Mouse (Mus musculus): ENCODE measurements around the gene Nfyb. TPM values are rescaled to one million over a fixed set of nuclear protein-coding genes. Genes with fewer than 3 reads are reported as not detected.

Nfyb gene
- polyA plus RNA-seq, 1 experiment from 2014 or later, result 46.4 TPM

GRCm38 (mm10) chr10:82777886-82778285 lies 13.9 kb upstream of the Nfyb start:
- WGBS, result 37% methylated on average over 13 of the region's 13 CpGs
- Histone ChIP-seq H3K4me1 (0 out of 2 replicates have a peak, but pooled peaks cover 4% of the 10 kb centered on the region), H3K9ac (no peak overlapping the region), H3K4me2 (no peak overlapping the region), H3K36me3 (replicated peaks) (no peaks in the 10 kb centered on the region), H3K9me3 (no peaks in the 10 kb centered on the region), H3K27me3 (replicated peaks) (no peaks in the 10 kb centered on the region), H3K27ac (no peak overlapping the region), H3K4me3 (no peak overlapping the region)
- ATAC-seq (replicated peaks), result no peak

GRCm38 (mm10) chr10:82777075-82777474 lies 13.1 kb upstream of the Nfyb start:
- Histone ChIP-seq H3K27me3 (replicated peaks) (no peaks in the 10 kb centered on the region), H3K9me3 (no peaks in the 10 kb centered on the region), H3K36me3 (replicated peaks) (no peaks in the 10 kb centered on the region), H3K4me2 (no peak overlapping the region), H3K27ac (no peak overlapping the region), H3K9ac (no peak overlapping the region), H3K4me1 (0 out of 2 replicates have a peak, but pooled peaks cover 4% of the 10 kb centered on the region), H3K4me3 (no peak overlapping the region)
- 54% methylated on average over 2 of the region's 2 CpGs for WGBS
- ATAC-seq (replicated peaks), result no peak

DNA sequence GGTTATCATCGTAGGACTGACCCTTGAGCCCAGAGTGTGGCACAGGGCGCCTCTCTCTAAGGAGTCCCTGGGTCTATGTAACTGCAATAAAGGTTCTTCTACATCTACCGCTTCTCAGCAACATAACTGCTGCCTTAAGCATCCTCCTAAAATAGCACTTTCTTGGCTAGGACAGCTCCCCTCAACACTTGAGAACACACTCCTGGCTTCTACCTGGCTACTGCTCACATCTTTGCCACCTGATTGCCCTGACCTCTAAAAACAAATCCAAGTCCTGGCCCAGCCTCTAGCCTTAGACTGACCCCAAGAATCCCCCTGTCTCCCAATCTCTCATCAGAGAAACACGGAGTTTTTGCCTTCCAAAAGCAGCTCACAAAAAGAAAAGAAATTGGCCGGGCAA lies 10.9 kb upstream of the Nfyb start:
- H3K4me1 ChIP-seq, result 0 out of 2 replicates have a peak, but pooled peaks cover 4% of the 10 kb centered on the region
- 91% methylated on average over 5 of the region's 5 CpGs for WGBS
- no peaks in the 10 kb centered on the region for H3K27me3 ChIP-seq (replicated peaks)
- no peaks in the 10 kb centered on the region for H3K36me3 ChIP-seq (replicated peaks)
- no peak overlapping the region for H3K4me3 ChIP-seq
- H3K27ac ChIP-seq, result no peak overlapping the region
- no peak overlapping the region for H3K4me2 ChIP-seq
- H3K9me3 ChIP-seq, result no peaks in the 10 kb centered on the region
- ATAC-seq (replicated peaks), result no peak
- H3K9ac ChIP-seq, result no peak overlapping the region

- H3K27ac ChIP-seq, result no peak overlapping the region
- H3K9ac ChIP-seq, result no peak overlapping the region
- 67% methylated on average over 9 of the region's 9 CpGs for WGBS
- no peaks in the 10 kb centered on the region for H3K36me3 ChIP-seq (replicated peaks)
- no peaks in the 10 kb centered on the region for H3K27me3 ChIP-seq (replicated peaks)
- H3K4me1 ChIP-seq, result no peaks in the 10 kb centered on the region
- H3K9me3 ChIP-seq, result no peaks in the 10 kb centered on the region
- H3K4me2 ChIP-seq, result no peak overlapping the region
- no peak for ATAC-seq (replicated peaks)
- no peak overlapping the region for H3K4me3 ChIP-seq
These were observed 7.7 kb upstream of the Nfyb start for GRCm38 (mm10) chr10:82771595-82772170.

DNA sequence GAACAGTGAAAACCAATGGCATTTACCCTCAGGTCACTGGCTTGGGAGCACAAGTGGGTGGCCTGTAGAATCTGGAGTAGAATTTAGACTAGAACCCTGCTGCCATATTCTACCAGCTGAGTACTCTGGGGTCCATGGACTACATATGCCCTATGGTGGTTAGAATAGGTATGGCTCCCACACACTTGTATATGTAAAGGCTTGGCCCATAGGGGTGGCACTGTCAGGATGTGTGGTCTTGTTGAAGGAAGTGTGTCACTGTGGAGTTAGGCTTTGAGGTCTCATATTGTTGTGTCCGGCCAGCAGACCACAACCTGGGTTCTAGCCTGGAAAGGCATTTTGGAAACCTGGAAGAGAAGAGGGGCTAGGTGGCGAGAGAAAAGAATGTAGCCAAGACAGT lies 6.8 kb upstream of the Nfyb start:
- H3K9ac ChIP-seq, result no peak overlapping the region
- no peaks in the 10 kb centered on the region for H3K9me3 ChIP-seq
- 90% methylated on average over 2 of the region's 2 CpGs for whole genome bisulfite sequencing
- H3K4me3 ChIP-seq, result no peak overlapping the region
- H3K36me3 ChIP-seq (replicated peaks), result no peaks in the 10 kb centered on the region
- no peaks in the 10 kb centered on the region for H3K27me3 ChIP-seq (replicated peaks)
- H3K4me1 ChIP-seq, result no peaks in the 10 kb centered on the region
- H3K27ac ChIP-seq, result no peak overlapping the region
- no peak for ATAC-seq (replicated peaks)
- no peak overlapping the region for H3K4me2 ChIP-seq

- Histone ChIP-seq H3K27me3 (replicated peaks) (no peaks in the 10 kb centered on the region), H3K4me1 (peaks cover 6% of the 10 kb centered on the region; the same call in 1 of the 2 replicates), H3K9ac (no peak overlapping the region), H3K36me3 (replicated peaks) (no peaks in the 10 kb centered on the region), H3K9me3 (no peaks in the 10 kb centered on the region), H3K4me2 (no peak overlapping the region), H3K4me3 (no peak overlapping the region), H3K27ac (no peak overlapping the region)
- WGBS, result 26% methylated on average over 9 of the region's 9 CpGs
- ATAC-seq (replicated peaks), result no peak
These were observed 5.0 kb upstream of the Nfyb start for GRCm38 (mm10) chr10:82768901-82769300.

DNA sequence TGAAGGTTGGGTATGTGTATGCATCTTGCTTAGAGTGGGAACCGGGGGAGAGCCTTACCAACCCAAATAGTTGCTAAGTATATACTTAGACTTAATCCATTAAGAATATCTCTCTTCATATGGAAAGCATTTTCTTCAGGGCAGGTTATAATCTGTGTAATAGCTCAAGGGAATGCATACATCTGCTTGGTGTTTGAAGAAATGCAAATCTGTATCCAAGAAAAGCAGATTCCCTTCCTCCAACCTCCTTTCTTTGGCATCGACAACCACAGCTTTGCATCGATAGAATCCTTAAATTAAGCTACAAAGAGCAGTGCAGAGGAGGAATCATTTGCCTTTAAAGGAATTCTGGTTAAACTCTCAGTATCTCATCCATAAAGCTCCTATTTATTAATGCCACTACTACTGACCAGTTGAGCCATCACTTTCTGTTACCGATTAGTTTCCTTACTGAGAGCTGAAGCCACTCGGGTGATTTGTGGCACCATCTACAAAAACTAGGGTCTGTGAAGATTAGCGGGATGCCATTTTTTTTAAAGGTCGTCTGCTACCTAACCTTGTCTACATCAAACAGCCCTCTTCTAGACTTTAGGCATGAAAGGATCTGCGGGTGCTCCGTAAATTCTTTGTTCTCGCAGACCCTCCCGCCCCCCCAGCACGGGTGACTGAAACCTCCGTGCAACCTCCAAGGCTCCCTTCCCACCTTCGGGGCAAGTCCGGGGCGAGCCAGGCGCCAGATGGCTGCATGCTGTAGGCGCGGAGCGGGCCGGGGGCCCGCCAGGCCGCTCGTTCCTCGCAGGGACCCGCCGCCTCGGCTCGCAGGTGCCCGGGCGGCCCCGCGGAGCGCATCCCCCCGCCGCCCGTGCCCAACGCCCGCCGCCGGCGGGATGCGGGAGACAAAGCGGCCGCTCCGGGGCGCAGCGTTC lies 925 bp downstream of the Nfyb start:
- Histone ChIP-seq H3K27me3 (replicated peaks) (no peaks in the 10 kb centered on the region), H3K27ac (peak overlapping the region; percentile 100), H3K4me2 (peak overlapping the region; percentile 70), H3K4me3 (peak overlapping the region; percentile 84), H3K4me1 (peaks cover 50% of the 10 kb centered on the region), H3K9ac (peak overlapping the region; percentile 99), H3K9me3 (no peaks in the 10 kb centered on the region), H3K36me3 (replicated peaks) (no peaks in the 10 kb centered on the region; the same call in none of the 2 replicates)
- under 1% methylated on average over 48 of the region's 48 CpGs for WGBS
- peak; percentile 62 for ATAC-seq (replicated peaks)

- Histone ChIP-seq H3K27me3 (replicated peaks) (no peaks in the 10 kb centered on the region), H3K27ac (no peak overlapping the region), H3K4me1 (peaks cover 59% of the 10 kb centered on the region), H3K9me3 (no peaks in the 10 kb centered on the region), H3K36me3 (replicated peaks) (peaks cover 3% of the 10 kb centered on the region), H3K4me3 (0 out of 2 replicates have a peak overlapping the region, but pooled peaks have one; percentile 5), H3K9ac (peak overlapping the region; percentile 28; the same call in 1 of the 2 replicates), H3K4me2 (peak overlapping the region; percentile 39)
- ATAC-seq (replicated peaks), result no peak
- WGBS, result 74% methylated on average over 9 of the region's 9 CpGs
These were observed 2.7 kb downstream of the Nfyb start for GRCm38 (mm10) chr10:82761037-82761811.

- Histone ChIP-seq H3K36me3 (replicated peaks) (peaks cover 15% of the 10 kb centered on the region), H3K27me3 (replicated peaks) (no peaks in the 10 kb centered on the region), H3K27ac (no peak overlapping the region), H3K4me3 (no peak overlapping the region), H3K4me2 (peak overlapping the region; percentile 39; the same call in 1 of the 2 replicates), H3K9me3 (no peaks in the 10 kb centered on the region), H3K9ac (no peak overlapping the region), H3K4me1 (peaks cover 59% of the 10 kb centered on the region)
- no peak for ATAC-seq (replicated peaks)
- WGBS, result 94% methylated on average over 5 of the region's 5 CpGs
These were observed 4.2 kb downstream of the Nfyb start for GRCm38 (mm10) chr10:82759706-82760105.

GRCm38 (mm10) chr10:82758878-82759277 lies 5.1 kb downstream of the Nfyb start:
- Histone ChIP-seq H3K27ac (no peak overlapping the region), H3K36me3 (replicated peaks) (peaks cover 23% of the 10 kb centered on the region), H3K4me1 (peaks cover 53% of the 10 kb centered on the region), H3K4me3 (no peak overlapping the region), H3K9me3 (no peaks in the 10 kb centered on the region), H3K27me3 (replicated peaks) (no peaks in the 10 kb centered on the region), H3K9ac (no peak overlapping the region), H3K4me2 (no peak overlapping the region)
- ATAC-seq (replicated peaks), result no peak
- WGBS, result 96% methylated on average over 3 of the region's 3 CpGs

GRCm38 (mm10) chr10:82758368-82758767 lies 5.6 kb downstream of the Nfyb start:
- H3K4me3 ChIP-seq, result no peak overlapping the region
- H3K9me3 ChIP-seq, result no peaks in the 10 kb centered on the region
- peaks cover 53% of the 10 kb centered on the region for H3K4me1 ChIP-seq
- H3K27me3 ChIP-seq (replicated peaks), result no peaks in the 10 kb centered on the region
- H3K36me3 ChIP-seq (replicated peaks), result peaks cover 27% of the 10 kb centered on the region
- WGBS, result 54% methylated on average over 6 of the region's 6 CpGs
- no peak overlapping the region for H3K9ac ChIP-seq
- ATAC-seq (replicated peaks), result no peak
- H3K4me2 ChIP-seq, result no peak overlapping the region
- no peak overlapping the region for H3K27ac ChIP-seq

- Histone ChIP-seq H3K4me2 (no peak overlapping the region), H3K9me3 (no peaks in the 10 kb centered on the region), H3K9ac (no peak overlapping the region), H3K27ac (no peak overlapping the region), H3K4me1 (peaks cover 50% of the 10 kb centered on the region), H3K36me3 (replicated peaks) (peaks cover 32% of the 10 kb centered on the region), H3K4me3 (no peak overlapping the region), H3K27me3 (replicated peaks) (no peaks in the 10 kb centered on the region)
- 72% methylated on average over 9 of the region's 9 CpGs for WGBS
- ATAC-seq (replicated peaks), result no peak
These were observed 6.6 kb downstream of the Nfyb start for GRCm38 (mm10) chr10:82757341-82757740.
